Mouse (Mus musculus): ENCODE data around the gene Sh3rf3. TPM values are rescaled to one million over a fixed set of nuclear protein-coding genes. Genes with fewer than 3 reads are reported as not detected.

Sh3rf3 gene
- polyA plus RNA-seq, 1 experiment from 2014 or later = 0.63 TPM

GRCm38 (mm10) chr10:58921643-58922188 lies 108.6 kb downstream of the Sh3rf3 start:
- no peak overlapping the region for H3K4me2 ChIP-seq
- peaks cover 24% of the 10 kb centered on the region for H3K27me3 ChIP-seq (ENCODE audit: control insufficient read depth, insufficient read depth, low read length)
- H3K4me1 ChIP-seq (ENCODE audit: control insufficient read depth, insufficient read depth, low read length) = no peaks in the 10 kb centered on the region
- H3K9ac ChIP-seq (ENCODE audit: low read depth, low read length) = no peak overlapping the region
- 83% methylated on average over 8 of the region's 8 CpGs for WGBS (ENCODE audit: insufficient replicate concordance)
- no peaks in the 10 kb centered on the region for H3K36me3 ChIP-seq (ENCODE audit: control insufficient read depth, insufficient read depth, low read length)
- H3K9me3 ChIP-seq (replicated peaks; ENCODE audit: control insufficient read depth, low read length) = no peaks in the 10 kb centered on the region
- no peak overlapping the region for H3K27ac ChIP-seq (ENCODE audit: low read depth, low read length)
- ATAC-seq (replicated peaks; ENCODE audit: insufficient number of reproducible peaks, low FRiP score, low TSS enrichment) = no peak
- H3K4me3 ChIP-seq (ENCODE audit: low read depth, low read length) = no peak overlapping the region

DNA sequence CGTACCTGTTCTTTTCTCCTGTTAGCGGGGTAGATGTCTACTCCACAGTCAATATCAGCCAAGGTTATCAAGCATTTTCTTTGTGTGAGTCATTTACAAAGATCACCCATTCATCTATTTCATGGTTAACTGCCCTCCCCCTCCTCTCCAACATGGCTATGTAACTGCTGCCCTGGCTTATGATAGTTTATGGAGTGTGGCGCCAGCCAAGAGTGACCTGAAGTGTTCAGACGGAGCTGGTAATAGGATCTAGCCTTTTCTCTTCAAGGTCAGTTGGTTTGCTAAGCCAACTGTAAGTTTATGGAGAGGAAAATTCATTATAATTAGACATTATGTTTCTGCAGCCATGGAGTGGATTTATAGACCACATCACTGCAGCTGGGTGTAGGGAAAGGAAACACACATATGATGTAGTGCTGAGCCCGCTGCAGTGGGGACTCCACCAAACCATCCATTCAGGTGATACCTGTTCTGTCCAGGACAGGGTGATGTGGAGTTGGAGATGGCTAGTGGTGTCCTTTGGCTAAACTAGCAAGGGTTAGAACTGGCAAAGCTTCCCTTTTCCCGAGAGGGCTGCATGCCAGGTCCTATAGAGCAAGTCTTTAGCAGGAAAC lies 109.2 kb downstream of the Sh3rf3 start:
- peaks cover 26% of the 10 kb centered on the region for H3K27me3 ChIP-seq (ENCODE audit: control insufficient read depth, insufficient read depth, low read length)
- H3K4me2 ChIP-seq = no peak overlapping the region
- ATAC-seq (replicated peaks; ENCODE audit: insufficient number of reproducible peaks, low FRiP score, low TSS enrichment) = no peak
- H3K36me3 ChIP-seq (ENCODE audit: control insufficient read depth, insufficient read depth, low read length) = no peaks in the 10 kb centered on the region
- no peaks in the 10 kb centered on the region for H3K9me3 ChIP-seq (replicated peaks; ENCODE audit: control insufficient read depth, low read length)
- H3K27ac ChIP-seq (ENCODE audit: low read depth, low read length) = no peak overlapping the region
- H3K4me1 ChIP-seq (ENCODE audit: control insufficient read depth, insufficient read depth, low read length) = no peaks in the 10 kb centered on the region
- WGBS (ENCODE audit: insufficient replicate concordance) = 75% methylated on average over 6 of the region's 6 CpGs
- no peak overlapping the region for H3K9ac ChIP-seq (ENCODE audit: low read depth, low read length)
- H3K4me3 ChIP-seq (ENCODE audit: low read depth, low read length) = no peak overlapping the region

DNA sequence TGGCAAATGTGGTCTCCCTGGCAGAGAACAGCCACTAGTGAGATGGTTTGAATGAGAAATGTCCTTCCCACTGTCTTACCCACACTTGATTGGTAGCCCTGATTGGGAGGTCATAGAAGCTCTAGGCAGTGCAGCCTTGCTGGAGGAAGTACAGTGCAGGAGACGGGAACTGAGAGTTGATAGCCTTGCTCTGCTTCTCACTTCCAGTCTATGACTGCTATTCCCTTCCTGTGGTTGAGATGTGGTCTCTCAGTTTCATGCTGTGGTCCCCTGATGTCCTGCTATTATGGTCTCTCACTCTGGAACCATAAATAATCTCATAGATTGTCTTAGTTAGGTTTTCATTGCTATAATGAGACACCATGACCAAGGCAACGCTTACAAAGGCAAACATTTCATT lies 109.8 kb downstream of the Sh3rf3 start:
- Histone ChIP-seq H3K9me3 (replicated peaks; ENCODE audit: control insufficient read depth, low read length) (no peaks in the 10 kb centered on the region), H3K4me2 (no peak overlapping the region), H3K36me3 (ENCODE audit: control insufficient read depth, insufficient read depth, low read length) (no peaks in the 10 kb centered on the region), H3K27me3 (ENCODE audit: control insufficient read depth, insufficient read depth, low read length) (peaks cover 27% of the 10 kb centered on the region), H3K4me3 (ENCODE audit: low read depth, low read length) (no peak overlapping the region), H3K27ac (ENCODE audit: low read depth, low read length) (no peak overlapping the region), H3K4me1 (ENCODE audit: control insufficient read depth, insufficient read depth, low read length) (no peaks in the 10 kb centered on the region), H3K9ac (ENCODE audit: low read depth, low read length) (no peak overlapping the region)
- WGBS (ENCODE audit: insufficient replicate concordance) = 75% methylated on average over 2 of the region's 2 CpGs
- ATAC-seq (replicated peaks; ENCODE audit: insufficient number of reproducible peaks, low FRiP score, low TSS enrichment) = no peak

DNA sequence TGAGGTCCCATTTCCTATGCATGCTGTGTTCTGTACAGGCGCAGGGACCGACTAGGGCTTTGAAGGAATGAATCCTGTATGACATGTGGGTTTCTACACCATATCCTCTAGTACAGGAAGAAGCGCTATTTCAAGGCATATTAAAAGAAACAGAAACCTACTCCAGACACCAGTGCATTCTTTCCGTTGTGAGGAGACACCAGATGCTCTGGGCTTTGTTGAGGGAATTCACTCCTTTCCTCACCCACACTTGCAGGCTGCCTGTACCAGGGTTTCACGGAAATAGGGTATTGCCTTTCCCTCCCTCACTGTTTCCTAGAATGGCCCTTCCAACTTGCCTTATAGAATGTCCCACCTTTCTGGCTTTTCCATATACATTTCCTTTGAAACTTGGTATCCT lies 113.4 kb downstream of the Sh3rf3 start:
- Histone ChIP-seq H3K4me2 (no peak overlapping the region), H3K27ac (ENCODE audit: low read depth, low read length) (no peak overlapping the region), H3K27me3 (ENCODE audit: control insufficient read depth, insufficient read depth, low read length) (peaks cover 55% of the 10 kb centered on the region), H3K9ac (ENCODE audit: low read depth, low read length) (no peak overlapping the region), H3K36me3 (ENCODE audit: control insufficient read depth, insufficient read depth, low read length) (no peaks in the 10 kb centered on the region), H3K9me3 (replicated peaks; ENCODE audit: control insufficient read depth, low read length) (no peaks in the 10 kb centered on the region), H3K4me1 (ENCODE audit: control insufficient read depth, insufficient read depth, low read length) (no peaks in the 10 kb centered on the region), H3K4me3 (ENCODE audit: low read depth, low read length) (no peak overlapping the region)
- WGBS (ENCODE audit: insufficient replicate concordance) = 62% methylated on average over 5 of the region's 5 CpGs
- no peak for ATAC-seq (replicated peaks; ENCODE audit: insufficient number of reproducible peaks, low FRiP score, low TSS enrichment)

DNA sequence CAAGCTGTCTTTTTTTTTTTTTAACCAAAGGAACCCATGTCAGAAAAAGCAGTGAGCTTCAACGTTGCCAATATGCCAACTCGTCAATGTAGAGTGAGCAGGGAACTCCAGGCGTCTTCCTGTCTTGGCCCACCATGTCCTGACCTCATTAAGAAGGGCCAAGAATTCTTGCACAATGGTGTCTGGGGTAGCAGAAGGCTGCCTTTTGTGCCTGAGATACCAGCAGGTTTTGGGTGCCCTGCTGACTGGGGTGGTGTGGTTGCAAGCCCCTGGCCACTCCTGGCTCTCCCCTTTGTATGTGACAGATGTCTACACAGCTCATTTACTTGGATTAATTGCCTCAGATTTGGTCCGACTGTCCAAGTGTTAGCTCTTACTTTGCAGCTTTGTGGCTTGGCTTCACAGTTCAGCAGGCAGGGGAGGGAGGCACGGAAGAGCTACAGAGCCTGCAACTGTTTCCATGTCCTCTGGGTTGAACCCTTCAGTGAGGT lies 115.8 kb downstream of the Sh3rf3 start:
- H3K27me3 ChIP-seq (ENCODE audit: control insufficient read depth, insufficient read depth, low read length) = peaks cover 51% of the 10 kb centered on the region

GRCm38 (mm10) chr10:58932151-58932773 lies 119.1 kb downstream of the Sh3rf3 start:
- no peak overlapping the region for H3K27ac ChIP-seq (ENCODE audit: low read depth, low read length)

More for the DNA sequence above, 115.8 kb downstream of the Sh3rf3 start:
- H3K36me3 ChIP-seq (ENCODE audit: control insufficient read depth, insufficient read depth, low read length) = no peaks in the 10 kb centered on the region
- H3K9ac ChIP-seq (ENCODE audit: low read depth, low read length) = no peak overlapping the region
- H3K9me3 ChIP-seq (replicated peaks; ENCODE audit: control insufficient read depth, low read length) = peaks cover 2% of the 10 kb centered on the region; the same call in 1 of the 2 replicates
- 66% methylated on average over 5 of the region's 5 CpGs for WGBS (ENCODE audit: insufficient replicate concordance)
- no peak overlapping the region for H3K4me3 ChIP-seq (ENCODE audit: low read depth, low read length)
- ATAC-seq (replicated peaks; ENCODE audit: insufficient number of reproducible peaks, low FRiP score, low TSS enrichment) = no peak
- H3K27ac ChIP-seq (ENCODE audit: low read depth, low read length) = no peak overlapping the region
- no peaks in the 10 kb centered on the region; the same call in 1 of the 2 replicates for H3K4me1 ChIP-seq (ENCODE audit: control insufficient read depth, insufficient read depth, low read length)
- no peak overlapping the region for H3K4me2 ChIP-seq

GRCm38 (mm10) chr10:58935606-58936005 lies 122.4 kb downstream of the Sh3rf3 start:
- H3K4me1 ChIP-seq (ENCODE audit: control insufficient read depth, insufficient read depth, low read length) = no peaks in the 10 kb centered on the region; the same call in 1 of the 2 replicates
- H3K9ac ChIP-seq (ENCODE audit: low read depth, low read length) = no peak overlapping the region
- no peak overlapping the region for H3K27ac ChIP-seq (ENCODE audit: low read depth, low read length)
- no peaks in the 10 kb centered on the region for H3K36me3 ChIP-seq (ENCODE audit: control insufficient read depth, insufficient read depth, low read length)
- H3K9me3 ChIP-seq (replicated peaks; ENCODE audit: control insufficient read depth, low read length) = peaks cover 3% of the 10 kb centered on the region; the same call in 1 of the 2 replicates
- no peak overlapping the region for H3K4me3 ChIP-seq (ENCODE audit: low read depth, low read length)
- no peak for ATAC-seq (replicated peaks; ENCODE audit: insufficient number of reproducible peaks, low FRiP score, low TSS enrichment)
- H3K4me2 ChIP-seq = no peak overlapping the region
- H3K27me3 ChIP-seq (ENCODE audit: control insufficient read depth, insufficient read depth, low read length) = peaks cover 61% of the 10 kb centered on the region
- 82% methylated on average over 6 of the region's 6 CpGs for WGBS (ENCODE audit: insufficient replicate concordance)

More at GRCm38 (mm10) chr10:58932151-58932773, 119.1 kb downstream of the Sh3rf3 start:
- WGBS (ENCODE audit: insufficient replicate concordance) = 16% methylated on average over 22 of the region's 22 CpGs
- H3K4me2 ChIP-seq = peak overlapping the region; percentile 49
- 0 out of 2 replicates have a peak overlapping the region, but pooled peaks have one; percentile 4 for H3K4me3 ChIP-seq (ENCODE audit: low read depth, low read length)
- H3K4me1 ChIP-seq (ENCODE audit: control insufficient read depth, insufficient read depth, low read length) = no peaks in the 10 kb centered on the region; the same call in 1 of the 2 replicates
- ATAC-seq (replicated peaks; ENCODE audit: insufficient number of reproducible peaks, low FRiP score, low TSS enrichment) = peak; percentile 77
- H3K9me3 ChIP-seq (replicated peaks; ENCODE audit: control insufficient read depth, low read length) = peaks cover 3% of the 10 kb centered on the region; the same call in 1 of the 2 replicates
- H3K36me3 ChIP-seq (ENCODE audit: control insufficient read depth, insufficient read depth, low read length) = no peaks in the 10 kb centered on the region
- peaks cover 60% of the 10 kb centered on the region for H3K27me3 ChIP-seq (ENCODE audit: control insufficient read depth, insufficient read depth, low read length)
- H3K9ac ChIP-seq (ENCODE audit: low read depth, low read length) = no peak overlapping the region

DNA sequence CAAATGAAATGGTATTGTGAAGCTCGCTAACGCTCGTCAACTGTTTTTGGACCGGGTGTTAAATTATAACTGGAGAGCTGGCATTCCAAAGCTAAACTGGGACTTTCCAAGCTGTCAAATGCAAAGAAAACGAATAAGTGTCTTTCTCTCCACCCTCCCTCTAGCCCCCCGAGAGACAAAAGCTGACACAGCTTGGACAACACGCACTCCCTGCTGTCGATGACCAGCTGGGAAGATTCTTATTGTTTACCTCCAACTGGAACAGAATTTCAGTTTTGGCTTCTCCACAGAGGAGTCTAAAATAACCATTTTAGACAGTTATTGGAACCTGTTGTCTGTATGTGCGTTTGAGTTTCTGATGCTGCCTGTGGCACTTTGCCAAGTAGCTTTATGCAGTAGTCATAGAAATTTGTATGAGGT lies 123.3 kb downstream of the Sh3rf3 start:
- H3K27ac ChIP-seq (ENCODE audit: low read depth, low read length) = no peak overlapping the region
- peaks cover 3% of the 10 kb centered on the region; the same call in 1 of the 2 replicates for H3K9me3 ChIP-seq (replicated peaks; ENCODE audit: control insufficient read depth, low read length)
- H3K4me1 ChIP-seq (ENCODE audit: control insufficient read depth, insufficient read depth, low read length) = no peaks in the 10 kb centered on the region; the same call in 1 of the 2 replicates
- H3K27me3 ChIP-seq (ENCODE audit: control insufficient read depth, insufficient read depth, low read length) = peaks cover 57% of the 10 kb centered on the region
- H3K9ac ChIP-seq (ENCODE audit: low read depth, low read length) = no peak overlapping the region
- WGBS (ENCODE audit: insufficient replicate concordance) = 80% methylated on average over 9 of the region's 9 CpGs
- no peak overlapping the region for H3K4me2 ChIP-seq
- no peak overlapping the region for H3K4me3 ChIP-seq (ENCODE audit: low read depth, low read length)
- H3K36me3 ChIP-seq (ENCODE audit: control insufficient read depth, insufficient read depth, low read length) = no peaks in the 10 kb centered on the region
- ATAC-seq (replicated peaks; ENCODE audit: insufficient number of reproducible peaks, low FRiP score, low TSS enrichment) = no peak
